Mouse (Mus musculus): ENCODE results near the gene Car4. TPM values are rescaled to one million over a fixed set of nuclear protein-coding genes. Genes with fewer than 3 reads are reported as not detected.

Gene Car4
- 2.7 and 3.8 TPM in 2 replicates for polyA plus RNA-seq (2014; fragmentation: Nextera tagmentation; extraction: Ambion mirVana)

DNA sequence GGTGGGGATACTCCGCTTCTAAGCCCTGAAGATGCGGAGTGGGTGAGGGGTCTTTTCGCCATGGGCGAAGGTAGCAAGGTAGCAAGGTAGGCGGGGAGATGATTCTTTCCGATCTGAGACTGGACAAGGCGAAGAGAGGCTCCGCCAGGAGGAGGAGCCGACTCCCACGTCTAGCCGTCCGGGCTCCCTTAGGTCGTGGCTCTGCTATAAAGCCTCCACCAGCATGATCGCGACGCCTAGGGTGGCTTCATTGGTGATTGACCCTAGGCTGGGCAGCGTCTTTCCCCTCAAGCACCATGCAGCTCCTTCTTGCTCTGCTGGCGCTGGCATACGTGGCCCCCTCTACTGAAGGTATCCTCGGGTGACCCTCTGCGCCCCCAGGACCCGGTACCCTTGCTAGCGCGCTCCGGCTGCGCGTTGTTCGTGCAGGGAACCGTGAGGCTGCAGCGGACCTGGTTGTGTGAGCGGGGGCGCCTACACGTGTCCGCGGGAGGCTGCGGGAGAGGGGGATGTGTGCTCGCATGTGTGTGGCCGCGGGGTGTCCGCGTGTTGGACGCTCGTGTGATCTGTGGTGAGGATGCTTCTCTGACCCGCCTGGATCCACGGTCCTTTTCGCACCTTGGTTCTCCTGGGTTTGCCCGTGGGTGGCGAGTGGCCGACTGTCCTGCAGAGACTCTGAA, at the start of gene Car4:
Gene Car4, plus strand, starts transcription at position 196 of the 680 bp plus-strand sequence.
- Histone ChIP-seq H3K4me1 (ENCODE audit: control insufficient read depth, insufficient read depth, low read length) (peaks cover 6% of the 10 kb centered on the region; the same call in 1 of the 2 replicates), H3K4me3 (ENCODE audit: low read depth, low read length) (peak within 1 kb of the TSS; percentile 16), H3K36me3 (ENCODE audit: control insufficient read depth, insufficient read depth, low read length) (no peaks in the 10 kb centered on the region), H3K27ac (ENCODE audit: low read depth, low read length) (no peak within 1 kb of the TSS), H3K9ac (ENCODE audit: low read length) (peak within 1 kb of the TSS; percentile 35; the same call in 1 of the 2 replicates), H3K4me2 (ENCODE audit: low read length) (peak within 1 kb of the TSS; percentile 57), H3K27me3 (replicated peaks; ENCODE audit: control insufficient read depth, insufficient read depth, low read length) (peaks cover 36% of the 10 kb centered on the region), H3K9me3 (replicated peaks; ENCODE audit: control insufficient read depth, low read length) (no peaks in the 10 kb centered on the region)
- ATAC-seq = no peak
- no peak for DNase-seq (ENCODE audit: low spot score)
- under 1% methylated on average over 49 of the region's 49 CpGs for WGBS

DNA sequence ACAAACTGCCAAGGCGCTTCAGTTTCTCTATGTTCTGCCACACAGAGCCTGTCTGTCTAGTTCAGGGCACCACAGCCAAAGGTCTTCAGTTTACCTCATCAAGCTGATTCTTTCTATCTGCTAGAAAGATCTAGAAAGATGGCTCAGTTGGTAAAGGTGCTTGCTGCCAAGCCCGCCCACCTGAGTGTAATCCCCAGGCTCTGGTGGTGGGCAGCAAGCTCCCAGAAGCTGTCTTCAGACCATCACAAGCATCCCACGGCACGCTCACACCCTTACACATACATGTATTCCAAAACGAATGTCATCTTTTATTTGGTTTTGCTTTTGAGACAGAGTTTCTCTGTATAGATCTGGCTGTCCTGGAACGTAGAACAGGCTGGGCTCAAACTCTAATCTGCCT, 49.1 kb upstream of the Car4 start:
- Histone ChIP-seq H3K27ac (ENCODE audit: low read depth, low read length) (no peak overlapping the region), H3K9ac (ENCODE audit: low read length) (no peak overlapping the region), H3K4me1 (ENCODE audit: control insufficient read depth, insufficient read depth, low read length) (no peaks in the 10 kb centered on the region), H3K36me3 (ENCODE audit: control insufficient read depth, insufficient read depth, low read length) (peaks cover 90% of the 10 kb centered on the region), H3K4me2 (ENCODE audit: low read length) (no peak overlapping the region), H3K9me3 (replicated peaks; ENCODE audit: control insufficient read depth, low read length) (no peaks in the 10 kb centered on the region), H3K27me3 (replicated peaks; ENCODE audit: control insufficient read depth, insufficient read depth, low read length) (no peaks in the 10 kb centered on the region), H3K4me3 (ENCODE audit: low read depth, low read length) (no peak overlapping the region)
- 93% methylated on average over 6 of the region's 6 CpGs for WGBS
- DNase-seq (ENCODE audit: low spot score) (no peak), ATAC-seq (no peak)

DNA sequence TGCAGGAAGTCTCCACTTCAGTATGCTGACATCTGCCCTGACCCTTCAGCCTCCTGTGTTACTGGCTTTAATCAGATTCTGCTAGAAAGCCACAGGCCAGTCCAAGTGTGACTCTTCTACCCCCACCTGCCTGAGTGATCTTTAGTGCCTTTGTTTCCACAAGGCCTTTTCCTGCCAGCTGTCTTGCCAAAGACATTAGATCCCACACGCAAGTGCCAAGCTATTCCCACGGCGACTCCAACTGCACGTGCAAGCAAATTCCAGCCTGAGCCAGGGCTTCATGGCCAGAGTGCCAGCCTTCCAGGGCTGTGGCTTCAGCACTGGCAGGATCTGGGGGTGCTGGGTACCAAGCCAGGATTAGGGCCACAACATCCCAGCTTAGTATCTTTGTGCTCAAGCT, 47.2 kb upstream of the Car4 start:
- no peak overlapping the region for H3K27ac ChIP-seq (ENCODE audit: low read depth, low read length)
- no peaks in the 10 kb centered on the region for H3K27me3 ChIP-seq (replicated peaks; ENCODE audit: control insufficient read depth, insufficient read depth, low read length)
- no peak overlapping the region for H3K9ac ChIP-seq (ENCODE audit: low read length)
- H3K4me2 ChIP-seq (ENCODE audit: low read length) = no peak overlapping the region
- peaks cover 4% of the 10 kb centered on the region; the same call in 1 of the 2 replicates for H3K4me1 ChIP-seq (ENCODE audit: control insufficient read depth, insufficient read depth, low read length)
- WGBS = 80% methylated on average over 4 of the region's 4 CpGs
- H3K9me3 ChIP-seq (replicated peaks; ENCODE audit: control insufficient read depth, low read length) = no peaks in the 10 kb centered on the region
- no peak for DNase-seq (ENCODE audit: low spot score)
- no peak overlapping the region for H3K4me3 ChIP-seq (ENCODE audit: low read depth, low read length)
- H3K36me3 ChIP-seq (ENCODE audit: control insufficient read depth, insufficient read depth, low read length) = peaks cover 71% of the 10 kb centered on the region
- no peak for ATAC-seq

DNA sequence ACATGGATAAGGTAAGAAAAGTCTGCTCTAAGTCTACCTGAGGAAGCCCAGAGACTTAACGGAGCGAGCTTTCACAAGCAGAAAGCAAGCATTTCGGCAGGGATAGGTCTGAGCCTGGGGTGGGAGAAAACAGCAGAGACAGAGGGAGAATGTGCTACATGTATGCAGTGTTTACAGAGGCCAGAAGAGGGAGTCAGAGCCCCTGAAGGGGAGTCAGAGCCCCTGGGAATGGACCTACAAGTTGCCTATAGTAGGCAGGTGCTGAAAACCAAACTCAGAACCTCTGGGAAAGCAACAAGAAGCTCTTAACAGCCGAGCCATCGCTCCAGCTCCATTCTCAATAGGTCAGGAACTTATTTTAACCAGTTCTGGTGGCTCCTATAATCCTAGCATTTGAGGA, 42.9 kb upstream of the Car4 start:
- H3K4me3 ChIP-seq (ENCODE audit: low read depth, low read length) = no peak overlapping the region
- H3K4me1 ChIP-seq (ENCODE audit: control insufficient read depth, insufficient read depth, low read length) = peaks cover 5% of the 10 kb centered on the region; the same call in 1 of the 2 replicates
- H3K36me3 ChIP-seq (ENCODE audit: control insufficient read depth, insufficient read depth, low read length) = peaks cover 33% of the 10 kb centered on the region
- ATAC-seq (no peak), DNase-seq (ENCODE audit: low spot score) (no peak)
- H3K27ac ChIP-seq (ENCODE audit: low read depth, low read length) = no peak overlapping the region
- no peaks in the 10 kb centered on the region for H3K9me3 ChIP-seq (replicated peaks; ENCODE audit: control insufficient read depth, low read length)
- H3K27me3 ChIP-seq (replicated peaks; ENCODE audit: control insufficient read depth, insufficient read depth, low read length) = no peaks in the 10 kb centered on the region
- H3K4me2 ChIP-seq (ENCODE audit: low read length) = peak overlapping the region; percentile 78; the same call in 1 of the 2 replicates
- 83% methylated on average over 5 of the region's 5 CpGs for WGBS
- no peak overlapping the region for H3K9ac ChIP-seq (ENCODE audit: low read length)

DNA sequence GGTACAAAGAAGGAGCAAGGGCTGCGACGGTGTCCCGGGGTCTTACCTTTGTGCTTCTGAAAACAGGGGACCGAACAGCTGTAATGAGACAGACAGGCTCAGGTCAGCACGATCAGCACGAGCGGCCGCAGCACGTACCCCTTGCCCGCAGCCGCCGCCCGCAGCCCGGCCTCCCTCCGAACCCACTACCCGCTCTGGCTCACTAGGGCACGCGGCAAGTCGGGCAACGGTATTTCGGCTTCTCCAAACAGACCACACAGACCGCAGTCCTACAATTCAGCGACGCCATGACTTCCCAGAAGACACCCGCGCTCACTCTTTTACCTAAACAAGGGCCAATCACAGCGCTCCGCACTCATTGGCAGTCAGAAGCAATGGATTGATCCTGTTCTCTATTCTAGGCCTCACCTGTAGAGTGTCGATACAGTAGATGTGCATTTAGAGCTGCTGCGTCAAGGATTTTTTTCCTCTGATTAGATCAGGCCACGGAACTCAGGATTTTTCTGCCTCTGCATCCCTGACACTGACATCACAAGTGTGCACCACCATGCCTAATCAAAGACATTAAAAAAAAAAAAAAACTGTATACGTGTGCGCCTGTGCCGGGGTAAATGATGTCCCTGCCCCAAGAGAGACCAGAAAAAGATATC, 41.4 kb upstream of the Car4 start, which contains the start of gene Znhit3:
Gene Znhit3, minus strand, starts transcription at position 314 of the 650 bp plus-strand sequence.
- peak within 1 kb of the TSS; percentile 78 for H3K4me2 ChIP-seq (ENCODE audit: low read length)

DNA sequence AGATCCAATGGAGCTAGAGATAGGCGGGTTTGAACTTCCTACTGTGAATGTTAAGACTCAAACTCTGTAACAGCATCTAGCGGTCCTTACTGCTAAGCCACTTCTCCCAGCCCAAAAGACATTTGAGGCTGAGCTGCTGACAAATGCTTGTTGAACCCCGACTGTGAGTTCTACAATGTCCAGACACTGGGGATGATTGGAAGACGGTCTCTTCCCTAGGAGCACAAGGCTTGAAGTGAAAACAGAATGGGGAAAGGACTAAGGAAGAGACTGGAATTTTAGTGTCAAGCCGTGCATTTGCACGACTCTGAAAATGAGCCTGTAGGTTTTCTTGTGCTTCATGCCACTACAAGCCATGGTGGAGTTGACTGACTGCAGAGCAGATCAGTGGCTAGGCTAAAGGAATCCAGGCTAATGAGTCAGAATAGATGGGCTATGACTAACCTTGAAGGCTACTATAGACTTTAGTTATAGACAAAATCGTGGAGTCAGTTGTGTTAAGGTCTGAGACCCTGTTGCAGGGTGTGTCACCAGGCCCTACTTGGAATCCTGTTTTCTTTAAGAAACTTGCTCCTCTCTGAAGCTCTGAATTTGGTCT, 40.8 kb upstream of the Car4 start:
- DNase-seq (ENCODE audit: low spot score) = no peak

More for the DNA sequence above, 41.4 kb upstream of the Car4 start, which contains the start of gene Znhit3:
- WGBS = 3% methylated on average over 34 of the region's 34 CpGs
- DNase-seq (ENCODE audit: low spot score) (peak; percentile 98), ATAC-seq (peak; percentile 92)
- Histone ChIP-seq H3K9ac (ENCODE audit: low read length) (peak within 1 kb of the TSS; percentile 78), H3K4me3 (ENCODE audit: low read depth, low read length) (peak within 1 kb of the TSS; percentile 92), H3K27ac (ENCODE audit: low read depth, low read length) (no peak within 1 kb of the TSS), H3K27me3 (replicated peaks; ENCODE audit: control insufficient read depth, insufficient read depth, low read length) (no peaks in the 10 kb centered on the region), H3K4me1 (ENCODE audit: control insufficient read depth, insufficient read depth, low read length) (peaks cover 5% of the 10 kb centered on the region; the same call in 1 of the 2 replicates), H3K36me3 (ENCODE audit: control insufficient read depth, insufficient read depth, low read length) (peaks cover 19% of the 10 kb centered on the region), H3K9me3 (replicated peaks; ENCODE audit: control insufficient read depth, low read length) (no peaks in the 10 kb centered on the region)

DNA sequence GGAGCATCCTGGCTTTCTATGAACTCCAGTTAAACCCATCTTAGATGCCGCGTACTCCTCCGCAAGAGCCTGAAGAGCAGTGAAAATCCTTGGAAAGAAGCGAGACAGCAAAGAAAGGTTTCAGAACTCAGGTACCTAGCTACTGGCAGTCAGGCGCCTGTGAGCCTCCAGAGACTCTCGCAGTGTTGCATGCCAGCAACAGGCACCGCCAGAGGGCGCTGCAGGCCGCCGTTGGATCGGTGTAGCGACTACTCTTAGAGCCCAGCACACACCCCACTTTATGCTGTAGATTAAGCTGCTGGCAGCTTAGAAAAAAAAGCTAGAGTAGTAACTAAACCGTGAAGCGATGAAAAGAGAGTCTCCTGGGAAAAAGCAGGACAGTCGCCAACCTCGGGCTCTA, 39.2 kb upstream of the Car4 start:
- H3K4me2 ChIP-seq (ENCODE audit: low read length) = peak overlapping the region; percentile 25; the same call in 1 of the 2 replicates
- peak; percentile 92 for DNase-seq (ENCODE audit: low spot score)
- H3K27ac ChIP-seq (ENCODE audit: low read depth, low read length) = no peak overlapping the region
- H3K27me3 ChIP-seq (replicated peaks; ENCODE audit: control insufficient read depth, insufficient read depth, low read length) = no peaks in the 10 kb centered on the region
- peaks cover under 1% of the 10 kb centered on the region; the same call in 1 of the 2 replicates for H3K36me3 ChIP-seq (ENCODE audit: control insufficient read depth, insufficient read depth, low read length)
- H3K9me3 ChIP-seq (replicated peaks; ENCODE audit: control insufficient read depth, low read length) = no peaks in the 10 kb centered on the region
- WGBS = 5% methylated on average over 16 of the region's 16 CpGs
- ATAC-seq = peak; percentile 87; the same call in 1 of the 2 replicates
- H3K4me3 ChIP-seq (ENCODE audit: low read depth, low read length) = no peak overlapping the region
- H3K9ac ChIP-seq (ENCODE audit: low read length) = 0 out of 2 replicates have a peak overlapping the region, but pooled peaks have one; percentile 13
- H3K4me1 ChIP-seq (ENCODE audit: control insufficient read depth, insufficient read depth, low read length) = peaks cover 5% of the 10 kb centered on the region; the same call in 1 of the 2 replicates

More for the DNA sequence above, 40.8 kb upstream of the Car4 start:
- H3K36me3 ChIP-seq (ENCODE audit: control insufficient read depth, insufficient read depth, low read length) = peaks cover 12% of the 10 kb centered on the region
- peaks cover 5% of the 10 kb centered on the region; the same call in 1 of the 2 replicates for H3K4me1 ChIP-seq (ENCODE audit: control insufficient read depth, insufficient read depth, low read length)
- no peak; the same call in 1 of the 2 replicates for ATAC-seq
- peak overlapping the region; percentile 78; the same call in 1 of the 2 replicates for H3K9ac ChIP-seq (ENCODE audit: low read length)
- no peaks in the 10 kb centered on the region for H3K9me3 ChIP-seq (replicated peaks; ENCODE audit: control insufficient read depth, low read length)
- peak overlapping the region; percentile 92 for H3K4me3 ChIP-seq (ENCODE audit: low read depth, low read length)
- WGBS = 63% methylated on average over 7 of the region's 7 CpGs
- peak overlapping the region; percentile 78 for H3K4me2 ChIP-seq (ENCODE audit: low read length)
- H3K27me3 ChIP-seq (replicated peaks; ENCODE audit: control insufficient read depth, insufficient read depth, low read length) = no peaks in the 10 kb centered on the region
- H3K27ac ChIP-seq (ENCODE audit: low read depth, low read length) = no peak overlapping the region

DNA sequence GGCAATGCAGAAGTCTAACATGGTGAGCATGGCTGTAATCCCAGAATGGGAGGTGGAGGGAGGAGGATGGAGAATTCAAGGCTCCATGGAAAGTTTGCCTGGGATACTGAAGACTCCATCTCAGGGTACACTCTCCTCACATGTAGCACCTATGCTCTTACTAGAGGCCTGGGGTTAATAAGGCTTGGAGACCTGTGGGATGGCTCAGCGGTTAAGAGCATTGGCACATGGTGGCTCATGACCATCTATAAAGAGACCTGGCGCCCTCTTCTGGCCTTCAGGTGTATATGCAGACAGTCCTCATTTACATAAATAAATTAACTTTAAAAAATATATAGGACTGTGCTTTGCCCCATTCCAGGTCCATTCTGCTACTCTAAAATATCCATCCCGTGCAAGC, 38.3 kb upstream of the Car4 start:
- no peak overlapping the region for H3K4me3 ChIP-seq (ENCODE audit: low read depth, low read length)
- no peak overlapping the region for H3K27ac ChIP-seq (ENCODE audit: low read depth, low read length)
- H3K4me1 ChIP-seq (ENCODE audit: control insufficient read depth, insufficient read depth, low read length) = peaks cover 5% of the 10 kb centered on the region; the same call in 1 of the 2 replicates
- no peak overlapping the region for H3K9ac ChIP-seq (ENCODE audit: low read length)
- 36% methylated on average over 3 of the region's 3 CpGs for WGBS
- no peaks in the 10 kb centered on the region for H3K9me3 ChIP-seq (replicated peaks; ENCODE audit: control insufficient read depth, low read length)
- DNase-seq (ENCODE audit: low spot score) = peak; percentile 35
- H3K36me3 ChIP-seq (ENCODE audit: control insufficient read depth, insufficient read depth, low read length) = no peaks in the 10 kb centered on the region
- ATAC-seq = no peak
- H3K27me3 ChIP-seq (replicated peaks; ENCODE audit: control insufficient read depth, insufficient read depth, low read length) = no peaks in the 10 kb centered on the region
- no peak overlapping the region for H3K4me2 ChIP-seq (ENCODE audit: low read length)
